Mouse (Mus musculus): ENCODE data around the gene Atp7a.

Atp7a gene

GRCm38 (mm10) chrX:106015571-106016322 lies 11.3 kb upstream of the Atp7a start, which contains the start of gene Cox7b:
Cox7b (plus strand) TSS chrX:106015700.
- Histone ChIP-seq H3K27me3 (ENCODE audit: insufficient read depth, low read length) (no peaks in the 10 kb centered on the region), H3K4me3 (replicated peaks; ENCODE audit: low read length) (peak within 1 kb of the TSS; percentile 88), H3K9me3 (ENCODE audit: low read length) (no peaks in the 10 kb centered on the region), H3K36me3 (ENCODE audit: insufficient read depth, low read length) (peaks cover 30% of the 10 kb centered on the region), H3K4me1 (replicated peaks; ENCODE audit: low read depth, low read length) (peaks cover 12% of the 10 kb centered on the region)
- no peak for TF ChIP-seq POU5F1 (IDR thresholded peaks at IDR 0.05; ENCODE audit: borderline replicate concordance, low read length)
- no peak for TF ChIP-seq CTCF (conservative IDR thresholded peaks at IDR 0.05; ENCODE audit: low read length)
- TF ChIP-seq NANOG (IDR thresholded peaks at IDR 0.05; ENCODE audit: borderline replicate concordance, low read length) = no peak

GRCm38 (mm10) chrX:106017102-106017501 lies 10.0 kb upstream of the Atp7a start:
- Histone ChIP-seq H3K4me1 (replicated peaks; ENCODE audit: low read depth, low read length) (peaks cover 12% of the 10 kb centered on the region), H3K36me3 (ENCODE audit: insufficient read depth, low read length) (peaks cover 43% of the 10 kb centered on the region), H3K4me3 (replicated peaks; ENCODE audit: low read length) (peak overlapping the region; percentile 88), H3K27me3 (ENCODE audit: insufficient read depth, low read length) (no peaks in the 10 kb centered on the region), H3K9me3 (ENCODE audit: low read length) (no peaks in the 10 kb centered on the region)
- no peak for TF ChIP-seq NANOG (IDR thresholded peaks at IDR 0.05; ENCODE audit: borderline replicate concordance, low read length)
- TF ChIP-seq CTCF (conservative IDR thresholded peaks at IDR 0.05; ENCODE audit: low read length) = no peak
- TF ChIP-seq POU5F1 (IDR thresholded peaks at IDR 0.05; ENCODE audit: borderline replicate concordance, low read length) = no peak

GRCm38 (mm10) chrX:106017516-106017915 lies 9.6 kb upstream of the Atp7a start:
- Histone ChIP-seq H3K4me1 (replicated peaks; ENCODE audit: low read depth, low read length) (peaks cover 12% of the 10 kb centered on the region), H3K9me3 (ENCODE audit: low read length) (no peaks in the 10 kb centered on the region), H3K4me3 (replicated peaks; ENCODE audit: low read length) (peak overlapping the region; percentile 88), H3K36me3 (ENCODE audit: insufficient read depth, low read length) (peaks cover 46% of the 10 kb centered on the region), H3K27me3 (ENCODE audit: insufficient read depth, low read length) (no peaks in the 10 kb centered on the region)
- TF ChIP-seq CTCF (conservative IDR thresholded peaks at IDR 0.05; ENCODE audit: low read length) (no peak), NANOG (IDR thresholded peaks at IDR 0.05; ENCODE audit: borderline replicate concordance, low read length) (no peak), POU5F1 (IDR thresholded peaks at IDR 0.05; ENCODE audit: borderline replicate concordance, low read length) (no peak)

- H3K4me3 ChIP-seq (replicated peaks; ENCODE audit: low read length) = peak overlapping the region; percentile 78
- no peaks in the 10 kb centered on the region for H3K9me3 ChIP-seq (ENCODE audit: low read length)
- TF ChIP-seq POU5F1 (IDR thresholded peaks at IDR 0.05; ENCODE audit: borderline replicate concordance, low read length) (no peak), NANOG (IDR thresholded peaks at IDR 0.05; ENCODE audit: borderline replicate concordance, low read length) (no peak), CTCF (conservative IDR thresholded peaks at IDR 0.05; ENCODE audit: low read length) (no peak)
Measured at GRCm38 (mm10) chrX:106027343-106027674, 233 bp downstream of the Atp7a start.

GRCm38 (mm10) chrX:106030176-106030575 lies 3.1 kb downstream of the Atp7a start:
- no peaks in the 10 kb centered on the region for H3K36me3 ChIP-seq (ENCODE audit: insufficient read depth, low read length)
- H3K9me3 ChIP-seq (ENCODE audit: low read length) = no peaks in the 10 kb centered on the region
- TF ChIP-seq CTCF (conservative IDR thresholded peaks at IDR 0.05; ENCODE audit: low read length) = no peak
- TF ChIP-seq NANOG (IDR thresholded peaks at IDR 0.05; ENCODE audit: borderline replicate concordance, low read length) = no peak
- no peak for TF ChIP-seq POU5F1 (IDR thresholded peaks at IDR 0.05; ENCODE audit: borderline replicate concordance, low read length)
- no peaks in the 10 kb centered on the region; the same call in 1 of the 2 replicates for H3K4me1 ChIP-seq (replicated peaks; ENCODE audit: low read depth, low read length)
- H3K4me3 ChIP-seq (replicated peaks; ENCODE audit: low read length) = no peak overlapping the region
- H3K27me3 ChIP-seq (ENCODE audit: insufficient read depth, low read length) = no peaks in the 10 kb centered on the region

More at GRCm38 (mm10) chrX:106027343-106027674, 233 bp downstream of the Atp7a start:
- Histone ChIP-seq H3K36me3 (ENCODE audit: insufficient read depth, low read length) (peaks cover under 1% of the 10 kb centered on the region), H3K4me1 (replicated peaks; ENCODE audit: low read depth, low read length) (no peaks in the 10 kb centered on the region; the same call in 1 of the 2 replicates), H3K27me3 (ENCODE audit: insufficient read depth, low read length) (no peaks in the 10 kb centered on the region)

GRCm38 (mm10) chrX:106031124-106031523 lies 4.0 kb downstream of the Atp7a start:
- H3K4me1 ChIP-seq (replicated peaks; ENCODE audit: low read depth, low read length) = no peaks in the 10 kb centered on the region; the same call in 1 of the 2 replicates
- no peaks in the 10 kb centered on the region for H3K9me3 ChIP-seq (ENCODE audit: low read length)
- H3K27me3 ChIP-seq (ENCODE audit: insufficient read depth, low read length) = no peaks in the 10 kb centered on the region
- TF ChIP-seq POU5F1 (IDR thresholded peaks at IDR 0.05; ENCODE audit: borderline replicate concordance, low read length) = no peak
- TF ChIP-seq NANOG (IDR thresholded peaks at IDR 0.05; ENCODE audit: borderline replicate concordance, low read length) = no peak
- TF ChIP-seq CTCF (conservative IDR thresholded peaks at IDR 0.05; ENCODE audit: low read length) = no peak
- H3K4me3 ChIP-seq (replicated peaks; ENCODE audit: low read length) = no peak overlapping the region
- H3K36me3 ChIP-seq (ENCODE audit: insufficient read depth, low read length) = no peaks in the 10 kb centered on the region

- Histone ChIP-seq H3K27me3 (ENCODE audit: insufficient read depth, low read length) (no peaks in the 10 kb centered on the region), H3K36me3 (ENCODE audit: insufficient read depth, low read length) (no peaks in the 10 kb centered on the region), H3K4me1 (replicated peaks; ENCODE audit: low read depth, low read length) (no peaks in the 10 kb centered on the region), H3K4me3 (replicated peaks; ENCODE audit: low read length) (no peak overlapping the region), H3K9me3 (ENCODE audit: low read length) (no peaks in the 10 kb centered on the region)
- TF ChIP-seq CTCF (conservative IDR thresholded peaks at IDR 0.05; ENCODE audit: low read length) (no peak), NANOG (IDR thresholded peaks at IDR 0.05; ENCODE audit: borderline replicate concordance, low read length) (no peak), POU5F1 (IDR thresholded peaks at IDR 0.05; ENCODE audit: borderline replicate concordance, low read length) (no peak)
Measured at GRCm38 (mm10) chrX:106035727-106036126, 8.7 kb downstream of the Atp7a start.

GRCm38 (mm10) chrX:106037185-106037752 lies 10.2 kb downstream of the Atp7a start:
- TF ChIP-seq CTCF (conservative IDR thresholded peaks at IDR 0.05; ENCODE audit: low read length) = no peak
- no peak for TF ChIP-seq POU5F1 (IDR thresholded peaks at IDR 0.05; ENCODE audit: borderline replicate concordance, low read length)
- TF ChIP-seq NANOG (IDR thresholded peaks at IDR 0.05; ENCODE audit: borderline replicate concordance, low read length) = no peak

More at GRCm38 (mm10) chrX:106037185-106037752, 10.2 kb downstream of the Atp7a start:
- Histone ChIP-seq H3K4me3 (replicated peaks; ENCODE audit: low read length) (no peak overlapping the region), H3K27me3 (ENCODE audit: insufficient read depth, low read length) (no peaks in the 10 kb centered on the region), H3K4me1 (replicated peaks; ENCODE audit: low read depth, low read length) (0 out of 2 replicates have a peak, but pooled peaks cover 4% of the 10 kb centered on the region), H3K9me3 (ENCODE audit: low read length) (no peaks in the 10 kb centered on the region), H3K36me3 (ENCODE audit: insufficient read depth, low read length) (no peaks in the 10 kb centered on the region)
